Mouse (Mus musculus) lung, adult 2 months (tissue): ENCODE measurements around the gene Gata2.

Experiments used
- CTCF ChIP-seq: fragments of 200-500 bp; IDR thresholded peaks from 2 replicates; pipeline ENCODE4 v1.5.1; 2011; ENCODE audit warnings: mild to moderate bottlenecking, low read length, control low read depth; ENCODE audit not compliant: insufficient read depth
- POLR2A ChIP-seq: fragments of 200-500 bp; IDR thresholded peaks from 2 replicates; pipeline ENCODE4 v1.6.1; 2011; ENCODE audit warnings: low read depth, mild to moderate bottlenecking, control low read depth, low read length, borderline replicate concordance; ENCODE audit errors: extremely low read depth

DNA sequence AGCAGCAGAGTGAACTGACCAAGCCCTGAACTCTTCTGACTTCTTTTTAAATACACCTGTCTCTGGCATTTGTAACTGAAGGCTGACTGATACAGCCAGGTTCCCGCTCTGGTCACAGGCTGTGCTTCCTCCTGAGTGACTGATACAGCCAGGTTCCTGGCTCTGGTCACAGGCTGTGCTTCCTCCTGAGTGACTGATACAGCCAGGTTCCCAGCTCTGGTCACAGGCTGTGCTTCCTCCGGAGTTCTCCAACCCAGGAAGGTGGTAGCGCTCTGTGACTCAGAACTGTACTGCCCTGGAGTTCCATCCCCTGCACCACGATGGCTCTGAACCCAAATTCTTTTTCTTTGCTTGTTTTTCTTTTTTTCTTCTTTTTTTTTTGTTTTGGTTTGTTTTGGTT is 9.0 kb upstream of the Gata2 start:
- no peak for TF ChIP-seq CTCF
- no peak for TF ChIP-seq POLR2A
